Mouse (Mus musculus): Measurements from ENCODE around the gene Eif4e1b.
A peak's percentile ranks its signal among the peaks of the same experiment; 100 is the strongest.
"Not testable (repeated sequence)": the region's sequence is repeated elsewhere in the genome, so short reads cannot be mapped to it uniquely, and the experiment has no call there.

Gene Eif4e1b

GRCm38 (mm10) chr13:54760164-54760795, 23.5 kb upstream of the Eif4e1b start:
- no peak for DNase-seq

GRCm38 (mm10) chr13:54760906-54761305, 22.9 kb upstream of the Eif4e1b start:
- DNase-seq, result no peak

GRCm38 (mm10) chr13:54765281-54766191, 18.3 kb upstream of the Eif4e1b start:
- no peak for DNase-seq

GRCm38 (mm10) chr13:54766192-54766768, 17.5 kb upstream of the Eif4e1b start, which contains the start of gene Sncb:
TSS of gene Sncb (minus strand) at chr13:54766595.
- peak; percentile 71 for DNase-seq

GRCm38 (mm10) chr13:54767012-54767411, 16.8 kb upstream of the Eif4e1b start:
- DNase-seq, result no peak

GRCm38 (mm10) chr13:54780592-54780991, 3.2 kb upstream of the Eif4e1b start:
- no peak for DNase-seq

- no peak for DNase-seq
Observed at GRCm38 (mm10) chr13:54781086-54781485, 2.7 kb upstream of the Eif4e1b start.

- DNase-seq, result no peak
Observed at GRCm38 (mm10) chr13:54783235-54783634, 563 bp upstream of the Eif4e1b start.

GRCm38 (mm10) chr13:54787591-54787990, 3.8 kb downstream of the Eif4e1b start:
- DNase-seq, result not testable (repeated sequence)

GRCm38 (mm10) chr13:54788740-54789560, 5.2 kb downstream of the Eif4e1b start, which contains the start of gene Tspan17:
TSS of gene Tspan17 (plus strand) at chr13:54789377.
- DNase-seq, result peak; percentile 55

GRCm38 (mm10) chr13:54789561-54790397, 6.0 kb downstream of the Eif4e1b start:
- DNase-seq, result no peak

- DNase-seq, result peak; percentile 11
Observed at GRCm38 (mm10) chr13:54792259-54793230, 8.7 kb downstream of the Eif4e1b start.

- no peak for DNase-seq
Observed at GRCm38 (mm10) chr13:54794002-54794577, 10.3 kb downstream of the Eif4e1b start.

- no peak for DNase-seq
Observed at GRCm38 (mm10) chr13:54794843-54795242, 11.0 kb downstream of the Eif4e1b start.

- DNase-seq, result no peak
Observed at GRCm38 (mm10) chr13:54797356-54797755, 13.6 kb downstream of the Eif4e1b start.

- no peak for DNase-seq
Observed at GRCm38 (mm10) chr13:54797861-54798643, 14.3 kb downstream of the Eif4e1b start.

- no peak for DNase-seq
Observed at GRCm38 (mm10) chr13:54798740-54799139, 14.9 kb downstream of the Eif4e1b start.

- DNase-seq, result peak; percentile 61
Observed at GRCm38 (mm10) chr13:54799701-54800100, 15.9 kb downstream of the Eif4e1b start.

- no peak for DNase-seq
Observed at GRCm38 (mm10) chr13:54800206-54800605, 16.4 kb downstream of the Eif4e1b start.
